Comparison of ENCODE assay signal across 15 mouse cellular contexts in genomic region chr13:52654081-52654829, GRCm38 (mm10).
DNase-seq lines count a peak whose midpoint lies in the region; ATAC-seq lines count a peak whose summit lies in the region.
"Had no signal": no experiment of that assay in that cellular context is flagged by ENCODE, and none has a peak within 500 bp of the region (broad histone marks: within the 10 kb centered on the region; RNA-seq: fewer than 3 reads in every experiment).

No protein-coding gene starts in this region.

- intact Hi-C loops in heart, postnatal 10 days (cut with DNase I): loop anchor here (10.0 kb wide), 1 partner anchor 701 kb away; no protein-coding TSS in a partner anchor

- no peak overlapping the region for H3K9ac ChIP-seq in hindbrain, embryonic 11.5 days (ENCODE audit: low read depth, low read length)
- H3K9ac ChIP-seq: liver, embryonic 12.5 days had no signal

- no peak overlapping the region for H3K27ac ChIP-seq in hindbrain, embryonic 11.5 days (ENCODE audit: low read depth, low read length)
- H3K27ac ChIP-seq: limb, embryonic 10.5 days; liver, embryonic 12.5 days had no signal

- WGBS in hindbrain, embryonic 11.5 days: 82% methylated on average over 12 of the region's 12 CpGs

- ATAC-seq in hindbrain, embryonic 11.5 days (ENCODE audit: low FRiP score): no peak
- ATAC-seq: liver, embryonic 12.5 days had no signal

- DNase-seq in kidney, postnatal 4 days: peak; percentile 35 to 47
- DNase-seq in kidney, adult 18-20 months: no peak
- DNase-seq in gastrocnemius, adult 8-10 months (ENCODE audit: low spot score in 2 of 2): peak; percentile 10 to 19
- peak; percentile 57 to 64 for DNase-seq in heart, postnatal 10 days
- peak; percentile 9 for DNase-seq in lung, postnatal 25 days (ENCODE audit: low spot score)
- DNase-seq in hindbrain, embryonic 11.5 days (ENCODE audit: low spot score): no peak
- DNase-seq in cerebellum, postnatal 14 days: no peak
- no peak for DNase-seq in retina, postnatal 1 day
- DNase-seq: adrenal gland, postnatal 10 days; cerebellum, adult 9-10 months; embryo, embryonic 11 days; kidney, adult 8-10 months; layer of hippocampus, postnatal 36 days had no signal

- no peaks in the 10 kb centered on the region for H3K9me3 ChIP-seq in hindbrain, embryonic 11.5 days (ENCODE audit: control insufficient read depth, low read length)
- H3K9me3 ChIP-seq: limb, embryonic 10.5 days; liver, embryonic 12.5 days had no signal

- H3K4me2 ChIP-seq in hindbrain, embryonic 11.5 days (replicated peaks; ENCODE audit: low read depth, low read length): no peak overlapping the region
- H3K4me2 ChIP-seq: liver, embryonic 12.5 days had no signal

- H3K4me1 ChIP-seq in hindbrain, embryonic 11.5 days (replicated peaks; ENCODE audit: control insufficient read depth, insufficient read depth, low read length): no peaks in the 10 kb centered on the region
- H3K4me1 ChIP-seq: liver, embryonic 12.5 days had no signal

- H3K4me3 ChIP-seq in hindbrain, embryonic 11.5 days (ENCODE audit: low read depth, low read length): no peak overlapping the region
- H3K4me3 ChIP-seq: limb, embryonic 10.5 days; liver, embryonic 12.5 days had no signal

- H3K36me3 ChIP-seq in hindbrain, embryonic 11.5 days (ENCODE audit: control insufficient read depth, insufficient read depth, low read length): no peaks in the 10 kb centered on the region
- H3K36me3 ChIP-seq: limb, embryonic 10.5 days; liver, embryonic 12.5 days had no signal

- H3K27me3 ChIP-seq in hindbrain, embryonic 11.5 days (ENCODE audit: control insufficient read depth, insufficient read depth, low read length): no peaks in the 10 kb centered on the region; the same call in 1 of the 2 replicates

Comparison
In these comparisons a context has a peak if more than half of its experiments do, and no peak if none do; other contexts are left out.
1. DNase-seq: peak in kidney, postnatal 4 days (2 of 2), gastrocnemius, adult 8-10 months (2 of 2), heart, postnatal 10 days (2 of 2) and lung, postnatal 25 days (single experiment); none in kidney, adult 18-20 months (single experiment), hindbrain, embryonic 11.5 days (single experiment), cerebellum, postnatal 14 days (0 of 2) and retina, postnatal 1 day (single experiment).